Mouse (Mus musculus): ENCODE data around the gene Creg1. TPM values are rescaled to one million over a fixed set of nuclear protein-coding genes. Genes with fewer than 3 reads are reported as not detected.

Gene Creg1
- polyA plus RNA-seq, 1 experiment from 2014 or later: 35.3 TPM

DNA sequence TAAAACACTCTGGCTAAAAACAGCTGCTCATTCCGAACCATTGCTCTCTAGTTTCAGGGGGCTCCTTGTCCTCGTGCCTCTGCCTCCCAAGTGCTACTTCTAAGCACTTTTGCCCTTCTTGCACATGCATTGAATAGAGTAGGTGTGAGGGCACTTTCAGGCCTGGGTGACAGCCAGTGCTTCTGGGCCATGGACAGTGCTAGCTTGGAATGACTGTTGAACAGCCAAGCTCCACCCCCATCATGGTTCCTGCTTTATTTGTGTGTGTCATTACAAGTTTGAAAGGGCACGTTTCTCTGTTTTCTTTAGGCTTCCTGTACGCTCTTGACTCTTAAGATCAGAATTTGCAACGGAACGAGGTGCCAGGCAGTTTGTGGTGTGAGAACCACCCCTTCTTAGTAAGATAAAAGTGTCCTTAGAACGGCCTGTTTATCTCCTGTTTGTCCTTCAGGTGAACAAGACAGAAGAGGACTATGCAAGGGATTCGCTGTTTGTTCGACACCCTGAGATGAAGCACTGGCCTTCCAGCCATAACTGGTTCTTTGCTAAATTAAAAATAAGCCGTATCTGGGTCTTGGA, 6.7 kb downstream of the Creg1 start:
- Histone ChIP-seq H3K9ac (replicated peaks) (no peak overlapping the region), H3K36me3 (peaks cover 7% of the 10 kb centered on the region), H3K4me1 (replicated peaks) (0 out of 2 replicates have a peak, but pooled peaks cover 2% of the 10 kb centered on the region), H3K9me3 (no peaks in the 10 kb centered on the region), H3K27ac (no peak overlapping the region), H3K4me3 (replicated peaks) (no peak overlapping the region), H3K27me3 (peaks cover 14% of the 10 kb centered on the region; the same call in 1 of the 2 replicates), H3K4me2 (no peak overlapping the region)
- ATAC-seq (ENCODE audit: insufficient number of reproducible peaks, insufficient read depth, low FRiP score, low TSS enrichment, low read depth): no peak
- WGBS: 81% methylated on average over 10 of the region's 10 CpGs

DNA sequence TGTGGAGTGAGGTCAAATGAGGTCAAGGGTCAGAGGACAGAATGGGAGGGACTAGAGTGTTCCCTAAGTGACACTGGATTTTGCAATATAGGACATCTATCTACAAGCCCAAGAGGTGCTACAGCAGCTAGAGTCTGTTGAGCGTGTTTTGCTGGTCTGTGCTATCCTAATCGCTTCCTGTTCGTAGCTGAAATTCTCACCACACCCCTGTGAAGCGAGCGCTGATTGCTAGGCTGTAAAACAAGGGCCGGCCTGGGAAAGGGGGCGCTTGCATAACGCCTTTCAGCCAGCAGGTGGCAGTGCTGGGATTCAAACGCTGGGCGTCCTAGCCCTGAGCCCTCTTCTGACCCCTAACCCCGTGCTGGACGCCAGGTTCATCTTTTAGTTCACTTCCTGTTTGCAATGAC, 7.9 kb downstream of the Creg1 start:
- Histone ChIP-seq H3K9ac (replicated peaks) (no peak overlapping the region), H3K9me3 (no peaks in the 10 kb centered on the region), H3K4me1 (replicated peaks) (0 out of 2 replicates have a peak, but pooled peaks cover 2% of the 10 kb centered on the region), H3K4me2 (peak overlapping the region; percentile 30; the same call in 1 of the 2 replicates), H3K4me3 (replicated peaks) (no peak overlapping the region), H3K27me3 (peaks cover 8% of the 10 kb centered on the region; the same call in 1 of the 2 replicates), H3K27ac (no peak overlapping the region), H3K36me3 (peaks cover 7% of the 10 kb centered on the region)
- under 1% methylated on average over 12 of the region's 12 CpGs for WGBS
- ATAC-seq (ENCODE audit: insufficient number of reproducible peaks, insufficient read depth, low FRiP score, low TSS enrichment, low read depth): peak; percentile 62; the same call in 1 of the 2 replicates

- Histone ChIP-seq H3K4me1 (replicated peaks) (0 out of 2 replicates have a peak, but pooled peaks cover 2% of the 10 kb centered on the region), H3K27ac (no peak overlapping the region), H3K9me3 (no peaks in the 10 kb centered on the region), H3K36me3 (peaks cover 7% of the 10 kb centered on the region), H3K27me3 (peaks cover 13% of the 10 kb centered on the region), H3K9ac (replicated peaks) (no peak overlapping the region), H3K4me3 (replicated peaks) (no peak overlapping the region), H3K4me2 (peak overlapping the region; percentile 30; the same call in 1 of the 2 replicates)
- 56% methylated on average over 9 of the region's 9 CpGs for WGBS
- no peak for ATAC-seq (ENCODE audit: insufficient number of reproducible peaks, insufficient read depth, low FRiP score, low TSS enrichment, low read depth)
Measured at GRCm38 (mm10) chr1:165771998-165772397, 8.5 kb downstream of the Creg1 start.

- ATAC-seq (ENCODE audit: insufficient number of reproducible peaks, insufficient read depth, low FRiP score, low TSS enrichment, low read depth): no peak
Measured at GRCm38 (mm10) chr1:165775518-165776294, 12.2 kb downstream of the Creg1 start.

DNA sequence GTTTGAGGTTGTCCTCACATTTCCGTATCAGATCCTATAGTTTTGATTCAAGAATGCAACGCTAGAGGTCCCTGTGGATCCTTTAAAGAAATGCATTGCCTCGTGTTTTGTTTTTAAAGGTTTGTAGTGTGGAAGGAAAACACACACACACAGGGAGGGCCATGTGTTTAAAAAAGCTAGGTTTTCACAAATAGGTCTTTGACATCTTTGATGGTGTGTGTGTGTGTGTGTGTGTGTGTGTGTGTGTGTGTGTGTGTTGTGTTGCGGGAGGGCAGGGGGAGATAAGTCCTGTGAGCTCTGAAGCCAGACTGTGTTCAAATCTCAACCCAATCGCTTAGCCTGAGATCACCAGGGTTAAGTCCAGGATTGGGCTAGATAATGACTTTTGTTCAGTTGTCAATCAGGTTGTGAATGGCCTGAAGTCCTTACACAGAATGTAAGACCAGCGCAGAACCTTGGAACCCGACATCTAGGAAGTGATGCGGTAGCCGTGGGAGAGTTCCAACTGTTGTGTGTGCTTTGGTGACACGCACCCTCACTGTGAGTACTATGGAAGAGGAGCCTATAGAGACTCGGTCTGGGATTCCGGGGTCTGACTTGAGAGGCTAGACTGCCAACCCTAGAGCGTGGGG, 16.5 kb downstream of the Creg1 start:
- H3K27me3 ChIP-seq: peaks cover 16% of the 10 kb centered on the region
- no peak overlapping the region for H3K27ac ChIP-seq
- peak overlapping the region; percentile 63 for H3K4me2 ChIP-seq
- peaks cover 10% of the 10 kb centered on the region; the same call in 1 of the 2 replicates for H3K4me1 ChIP-seq (replicated peaks)
- H3K4me3 ChIP-seq (replicated peaks): peak overlapping the region; percentile 37
- H3K9me3 ChIP-seq: no peaks in the 10 kb centered on the region
- H3K9ac ChIP-seq (replicated peaks): no peak overlapping the region; the same call in 1 of the 2 replicates
- 6% methylated on average over 13 of the region's 13 CpGs for WGBS
- no peaks in the 10 kb centered on the region for H3K36me3 ChIP-seq
- peak; percentile 48; the same call in 1 of the 2 replicates for ATAC-seq (ENCODE audit: insufficient number of reproducible peaks, insufficient read depth, low FRiP score, low TSS enrichment, low read depth)

More at GRCm38 (mm10) chr1:165775518-165776294, 12.2 kb downstream of the Creg1 start:
- Histone ChIP-seq H3K27ac (no peak overlapping the region), H3K4me1 (replicated peaks) (peaks cover 7% of the 10 kb centered on the region; the same call in 1 of the 2 replicates), H3K4me3 (replicated peaks) (no peak overlapping the region), H3K36me3 (peaks cover 7% of the 10 kb centered on the region; the same call in 1 of the 2 replicates), H3K27me3 (peaks cover 8% of the 10 kb centered on the region), H3K4me2 (no peak overlapping the region), H3K9ac (replicated peaks) (no peak overlapping the region), H3K9me3 (no peaks in the 10 kb centered on the region)
- WGBS: 53% methylated on average over 19 of the region's 19 CpGs

GRCm38 (mm10) chr1:165780586-165781111, 17.1 kb downstream of the Creg1 start:
- H3K27me3 ChIP-seq: peaks cover 16% of the 10 kb centered on the region
- no peaks in the 10 kb centered on the region for H3K9me3 ChIP-seq
- H3K4me1 ChIP-seq (replicated peaks): peaks cover 13% of the 10 kb centered on the region; the same call in 1 of the 2 replicates
- peak overlapping the region; percentile 37 for H3K4me3 ChIP-seq (replicated peaks)
- no peaks in the 10 kb centered on the region for H3K36me3 ChIP-seq
- peak overlapping the region; percentile 63 for H3K4me2 ChIP-seq
- 2% methylated on average over 20 of the region's 20 CpGs for WGBS
- no peak overlapping the region for H3K27ac ChIP-seq
- H3K9ac ChIP-seq (replicated peaks): no peak overlapping the region
- peak; percentile 58; the same call in 1 of the 2 replicates for ATAC-seq (ENCODE audit: insufficient number of reproducible peaks, insufficient read depth, low FRiP score, low TSS enrichment, low read depth)

- Histone ChIP-seq H3K27me3 (peaks cover 16% of the 10 kb centered on the region), H3K4me2 (no peak overlapping the region), H3K36me3 (no peaks in the 10 kb centered on the region), H3K9me3 (no peaks in the 10 kb centered on the region), H3K4me1 (replicated peaks) (peaks cover 20% of the 10 kb centered on the region; the same call in 1 of the 2 replicates), H3K4me3 (replicated peaks) (no peak overlapping the region), H3K27ac (no peak overlapping the region), H3K9ac (replicated peaks) (no peak overlapping the region)
- 88% methylated on average over 9 of the region's 9 CpGs for WGBS
- ATAC-seq (ENCODE audit: insufficient number of reproducible peaks, insufficient read depth, low FRiP score, low TSS enrichment, low read depth): no peak
Measured at GRCm38 (mm10) chr1:165781426-165781825, 17.9 kb downstream of the Creg1 start.

- peaks cover 12% of the 10 kb centered on the region for H3K27me3 ChIP-seq
- H3K4me1 ChIP-seq (replicated peaks): peaks cover 22% of the 10 kb centered on the region; the same call in 1 of the 2 replicates
- H3K9me3 ChIP-seq: no peaks in the 10 kb centered on the region
- ATAC-seq (ENCODE audit: insufficient number of reproducible peaks, insufficient read depth, low FRiP score, low TSS enrichment, low read depth): no peak
- H3K4me2 ChIP-seq: no peak overlapping the region
- WGBS: 92% methylated on average over 12 of the region's 12 CpGs
- H3K4me3 ChIP-seq (replicated peaks): no peak overlapping the region
- H3K9ac ChIP-seq (replicated peaks): no peak overlapping the region
- no peaks in the 10 kb centered on the region for H3K36me3 ChIP-seq
- H3K27ac ChIP-seq: no peak overlapping the region
Measured at GRCm38 (mm10) chr1:165781911-165782310, 18.4 kb downstream of the Creg1 start.

DNA sequence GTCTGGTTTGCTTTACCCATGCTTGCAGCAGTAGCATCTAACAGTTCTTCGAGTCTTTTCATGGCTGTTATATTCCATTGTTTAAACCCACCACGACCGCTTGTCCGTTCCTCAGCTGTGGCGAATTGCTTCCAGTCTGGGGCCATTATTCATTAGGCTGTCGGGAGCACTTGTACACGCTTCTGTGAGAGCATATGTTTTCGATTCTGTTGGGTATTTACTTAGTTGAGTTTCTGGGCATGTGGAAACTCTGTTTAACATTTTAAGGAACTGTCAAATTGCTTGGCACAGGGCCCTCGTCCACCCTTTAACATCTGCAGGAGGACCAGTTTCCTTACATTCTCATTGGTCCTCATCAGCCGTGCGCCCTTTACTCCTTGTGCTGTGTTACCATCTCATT, 22.8 kb downstream of the Creg1 start:
- H3K4me2 ChIP-seq: peak overlapping the region; percentile 44
- 16% methylated on average over 11 of the region's 11 CpGs for WGBS

GRCm38 (mm10) chr1:165788511-165788910, 25.0 kb downstream of the Creg1 start, which contains the start of gene Cd247:
Gene Cd247 (plus strand): TSS chr1:165788681.
- H3K4me3 ChIP-seq (replicated peaks): no peak within 1 kb of the TSS
- ATAC-seq (ENCODE audit: insufficient number of reproducible peaks, insufficient read depth, low FRiP score, low TSS enrichment, low read depth): no peak
- no peak within 1 kb of the TSS for H3K4me2 ChIP-seq
- WGBS: 72% methylated on average over 8 of the region's 8 CpGs
- no peak within 1 kb of the TSS for H3K9ac ChIP-seq (replicated peaks)
- no peak within 1 kb of the TSS for H3K27ac ChIP-seq
- peaks cover 21% of the 10 kb centered on the region for H3K4me1 ChIP-seq (replicated peaks)
- H3K27me3 ChIP-seq: peaks cover 9% of the 10 kb centered on the region
- no peaks in the 10 kb centered on the region for H3K36me3 ChIP-seq
- H3K9me3 ChIP-seq: no peaks in the 10 kb centered on the region

More for the DNA sequence above, 22.8 kb downstream of the Creg1 start:
- ATAC-seq (ENCODE audit: insufficient number of reproducible peaks, insufficient read depth, low FRiP score, low TSS enrichment, low read depth): peak; percentile 49; the same call in 1 of the 2 replicates
- H3K4me3 ChIP-seq (replicated peaks): no peak overlapping the region; the same call in 1 of the 2 replicates
- peaks cover 24% of the 10 kb centered on the region for H3K4me1 ChIP-seq (replicated peaks)
- H3K36me3 ChIP-seq: no peaks in the 10 kb centered on the region
- H3K27ac ChIP-seq: peak overlapping the region; percentile 72
- peaks cover 16% of the 10 kb centered on the region for H3K27me3 ChIP-seq
- H3K9me3 ChIP-seq: no peaks in the 10 kb centered on the region
- no peak overlapping the region for H3K9ac ChIP-seq (replicated peaks)
